Mouse (Mus musculus): ENCODE measurements around the gene Psg19. TPM values are rescaled to one million over a fixed set of nuclear protein-coding genes. Genes with fewer than 3 reads are reported as not detected.
"Not testable (repeated sequence)": the region's sequence is repeated elsewhere in the genome, so short reads cannot be mapped to it uniquely, and the experiment has no call there.

Psg19 gene
- polyA plus RNA-seq (2012; rRNA removed), result not detected in 2 replicates

- DNase-seq (ENCODE audit: low read depth), result no peak
These were observed at the start of gene Psg19 for GRCm38 (mm10) chr7:18798420-18798819. Gene Psg19 (minus strand): TSS chr7:18798520.

- DNase-seq (ENCODE audit: low read depth), result no peak
These were observed 46.5 kb upstream of the Psg19 start for GRCm38 (mm10) chr7:18844811-18845210.

- DNase-seq (ENCODE audit: low read depth), result no peak
These were observed 42.9 kb upstream of the Psg19 start for GRCm38 (mm10) chr7:18841174-18841567.

- no peak for DNase-seq (ENCODE audit: low read depth)
These were observed 42.3 kb upstream of the Psg19 start for GRCm38 (mm10) chr7:18840386-18841173.

GRCm38 (mm10) chr7:18839865-18840264 is 41.5 kb upstream of the Psg19 start, which contains the start of gene Mill2:
Gene Mill2 (plus strand): TSS chr7:18839966.
- no peak for DNase-seq (ENCODE audit: low read depth)

GRCm38 (mm10) chr7:18832298-18832697 is 34.0 kb upstream of the Psg19 start:
- DNase-seq (ENCODE audit: low read depth), result no peak

GRCm38 (mm10) chr7:18829545-18829944 is 31.2 kb upstream of the Psg19 start:
- no peak for DNase-seq (ENCODE audit: low read depth)

- no peak for DNase-seq (ENCODE audit: low read depth)
These were observed 30.3 kb upstream of the Psg19 start for GRCm38 (mm10) chr7:18828592-18828991.

- DNase-seq (ENCODE audit: low read depth), result no peak
These were observed 29.6 kb upstream of the Psg19 start for GRCm38 (mm10) chr7:18827792-18828546.

GRCm38 (mm10) chr7:18821507-18821906 is 23.2 kb upstream of the Psg19 start, which contains the start of gene Psg17:
Gene Psg17 (minus strand): TSS chr7:18821607.
- DNase-seq (ENCODE audit: low read depth), result no peak

- no peak for DNase-seq (ENCODE audit: low read depth)
These were observed 20.0 kb upstream of the Psg19 start for GRCm38 (mm10) chr7:18818301-18818700.

- DNase-seq (ENCODE audit: low read depth), result no peak
These were observed 5.2 kb upstream of the Psg19 start for GRCm38 (mm10) chr7:18803526-18803925.

GRCm38 (mm10) chr7:18799129-18799528 is 809 bp upstream of the Psg19 start:
- no peak for DNase-seq (ENCODE audit: low read depth)

GRCm38 (mm10) chr7:18790671-18791070 is 7.6 kb downstream of the Psg19 start:
- DNase-seq (ENCODE audit: low read depth), result not testable (repeated sequence)

GRCm38 (mm10) chr7:18781301-18781700 is 17.0 kb downstream of the Psg19 start:
- not testable (repeated sequence) for DNase-seq (ENCODE audit: low read depth)

- no peak for DNase-seq (ENCODE audit: low read depth)
These were observed 19.0 kb downstream of the Psg19 start for GRCm38 (mm10) chr7:18779337-18779781.

- DNase-seq (ENCODE audit: low read depth), result not testable (repeated sequence)
These were observed 35.4 kb downstream of the Psg19 start for GRCm38 (mm10) chr7:18762885-18763284.

GRCm38 (mm10) chr7:18760152-18760551 is 38.2 kb downstream of the Psg19 start:
- DNase-seq (ENCODE audit: low read depth), result not testable (repeated sequence)

GRCm38 (mm10) chr7:18749896-18750477 is 48.3 kb downstream of the Psg19 start:
- DNase-seq (ENCODE audit: low read depth), result peak; percentile 1

- DNase-seq (ENCODE audit: low read depth), result no peak
These were observed 49.1 kb downstream of the Psg19 start for GRCm38 (mm10) chr7:18748994-18749895.

- not testable (repeated sequence) for DNase-seq (ENCODE audit: low read depth)
These were observed 50.9 kb downstream of the Psg19 start for GRCm38 (mm10) chr7:18747420-18747819.

All from gonadal fat pad, adult 2 months (tissue).